Mouse (Mus musculus): ENCODE measurements around the gene Psrc1.

Psrc1 gene

DNA sequence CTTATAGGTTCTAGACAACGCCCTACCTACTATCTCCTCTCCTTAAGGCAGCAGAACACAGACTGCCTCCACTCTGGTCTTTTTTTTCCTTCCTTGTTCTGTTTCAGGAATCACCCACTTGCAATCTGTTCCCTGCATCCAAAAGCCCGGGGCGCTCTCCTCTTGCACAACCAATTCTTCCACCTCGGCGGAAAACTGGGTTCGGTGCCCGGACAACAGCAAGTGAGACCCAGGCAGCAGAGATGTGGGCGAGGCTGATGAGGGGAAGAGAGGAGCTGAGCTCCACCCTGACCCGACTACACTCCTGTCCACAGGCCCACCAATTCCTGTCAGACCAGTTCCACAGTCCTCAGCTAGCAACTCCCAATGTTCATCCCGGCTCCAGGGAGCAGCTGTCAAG lies 2.5 kb downstream of the Psrc1 start:
- DNase-seq (ENCODE audit: low spot score in 2 of 2) = no peak

- peak; percentile 97 to 99 for DNase-seq (ENCODE audit: low spot score in 2 of 2)
Measured at GRCm38 (mm10) chr3:108389111-108389545, 5.5 kb downstream of the Psrc1 start.

- no peak for DNase-seq (ENCODE audit: low spot score in 2 of 2)
Measured at GRCm38 (mm10) chr3:108392299-108392698, 8.7 kb downstream of the Psrc1 start.

DNA sequence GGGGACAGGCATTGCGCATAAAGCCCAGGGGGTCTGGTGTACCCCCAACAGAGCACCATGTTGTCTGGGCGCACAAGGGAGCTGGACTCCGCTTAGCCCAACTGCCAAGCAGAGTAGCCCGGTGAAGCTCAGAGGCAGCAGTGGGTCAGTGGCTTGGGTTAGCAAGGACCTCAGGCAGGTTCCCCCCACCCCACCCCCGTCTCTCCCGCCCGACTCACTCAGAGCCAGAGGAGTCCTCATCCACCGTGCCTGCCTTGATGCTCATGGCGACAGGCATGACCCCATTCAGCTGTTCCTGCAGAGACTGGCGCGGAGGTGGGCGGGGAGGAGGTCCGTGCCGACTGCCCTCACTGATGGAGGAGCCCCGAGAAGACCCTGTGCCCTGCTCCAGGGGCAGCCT lies 9.2 kb downstream of the Psrc1 start:
- no peak for DNase-seq (ENCODE audit: low spot score in 2 of 2)

- DNase-seq (ENCODE audit: low spot score in 2 of 2) = no peak
Measured at GRCm38 (mm10) chr3:108398281-108398680, 14.6 kb downstream of the Psrc1 start.

- no peak for DNase-seq (ENCODE audit: low spot score in 2 of 2)
Measured at GRCm38 (mm10) chr3:108400442-108400841, 16.8 kb downstream of the Psrc1 start.

DNA sequence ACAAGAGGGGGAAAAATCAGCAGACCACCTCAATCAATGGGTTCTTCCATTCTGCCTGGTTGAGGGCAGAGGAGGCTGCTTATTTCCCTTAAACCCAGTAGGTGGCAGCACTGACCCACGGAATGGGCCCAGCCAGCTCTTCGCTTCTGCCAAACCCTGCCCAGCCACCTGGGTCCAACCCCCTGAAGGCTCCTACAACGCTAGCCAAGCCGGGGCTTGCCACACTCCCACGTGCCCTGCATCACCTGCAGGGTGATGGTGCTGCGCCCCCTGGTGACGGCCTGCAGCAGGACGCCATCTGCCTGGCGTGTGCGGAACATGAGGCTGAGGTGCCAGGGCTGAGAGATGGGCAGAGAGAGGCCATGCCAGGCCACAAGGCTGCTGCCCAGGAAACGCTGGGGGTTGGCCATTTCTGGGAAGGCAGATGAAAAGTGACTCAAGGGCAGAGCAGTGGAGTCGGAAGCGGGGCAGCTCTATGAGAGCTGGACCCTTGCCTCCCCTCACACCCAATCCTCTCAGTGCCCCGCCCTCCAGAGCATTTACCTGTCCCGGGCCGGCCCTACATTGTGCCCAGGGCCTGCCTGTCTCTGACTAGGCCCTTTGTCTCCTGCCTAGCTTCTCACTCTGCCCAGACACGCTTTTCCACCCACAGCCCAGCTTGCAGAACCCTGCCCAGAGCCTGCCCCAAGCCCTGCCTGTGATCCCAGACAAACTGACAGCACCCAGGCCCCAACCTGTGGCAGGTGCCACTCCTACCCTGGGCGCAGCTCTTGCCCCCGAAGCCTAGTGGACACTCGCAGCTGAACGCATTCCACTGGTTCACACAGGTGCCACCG lies 18.3 kb downstream of the Psrc1 start:
- peak; percentile 87 to 94 for DNase-seq (ENCODE audit: low spot score in 2 of 2)

DNA sequence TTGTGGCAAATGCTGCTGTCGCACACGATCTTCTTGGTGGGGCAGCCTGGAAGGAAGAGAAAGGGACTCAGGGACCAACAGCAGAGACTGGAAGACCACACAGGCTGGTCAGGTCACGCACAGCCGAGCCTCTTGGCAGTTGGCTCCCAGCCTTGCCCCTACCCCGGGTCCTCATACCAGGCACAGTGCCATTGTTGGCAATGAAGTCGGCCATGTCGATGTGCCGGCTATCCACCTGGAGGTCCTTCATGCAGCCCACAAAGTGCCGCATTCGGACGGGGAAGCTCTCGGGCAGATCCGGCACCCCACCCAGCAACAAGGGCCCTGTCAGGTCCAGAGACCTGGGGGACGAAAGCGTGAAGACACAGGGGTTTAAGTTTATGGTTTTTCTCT lies 18.9 kb downstream of the Psrc1 start:
- DNase-seq (ENCODE audit: low spot score in 2 of 2) = peak in 1 of 2 experiments; percentile 70

GRCm38 (mm10) chr3:108405536-108406305 lies 22.1 kb downstream of the Psrc1 start:
- DNase-seq (ENCODE audit: low spot score in 2 of 2) = no peak

DNA sequence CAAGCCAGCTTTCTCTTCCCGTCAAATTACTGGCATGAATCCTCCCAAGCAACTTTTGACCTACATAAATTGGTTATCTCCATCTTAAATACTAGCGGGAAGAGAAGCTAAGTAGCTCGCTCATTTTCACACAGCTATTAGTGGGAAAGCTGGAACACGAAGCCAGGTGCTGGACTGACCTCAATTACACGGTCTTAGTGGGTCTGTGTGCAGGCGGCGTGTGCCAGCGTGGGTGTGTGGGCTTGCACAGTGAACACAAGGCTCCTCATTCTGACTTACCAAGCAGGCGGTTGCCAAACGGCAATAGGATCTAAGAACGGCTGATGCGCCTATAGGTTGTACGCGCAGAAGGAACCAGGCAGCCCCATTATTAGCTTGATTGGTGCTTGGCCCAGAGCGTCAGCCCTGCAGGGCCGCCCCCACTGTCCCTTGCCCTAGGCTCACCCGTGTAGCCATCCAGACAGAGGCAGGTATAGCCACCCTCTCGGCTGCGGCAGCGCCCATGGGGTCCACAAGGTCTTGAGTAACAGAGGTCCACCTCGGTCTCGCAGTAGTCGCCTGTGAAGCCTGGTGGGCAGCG lies 22.8 kb downstream of the Psrc1 start:
- no peak for DNase-seq (ENCODE audit: low spot score in 2 of 2)

- DNase-seq (ENCODE audit: low spot score in 2 of 2) = no peak
Measured at GRCm38 (mm10) chr3:108408517-108409008, 24.9 kb downstream of the Psrc1 start.

GRCm38 (mm10) chr3:108409656-108410358 lies 26.2 kb downstream of the Psrc1 start:
- DNase-seq (ENCODE audit: low spot score in 2 of 2) = peak in 1 of 2 experiments; percentile 60

DNA sequence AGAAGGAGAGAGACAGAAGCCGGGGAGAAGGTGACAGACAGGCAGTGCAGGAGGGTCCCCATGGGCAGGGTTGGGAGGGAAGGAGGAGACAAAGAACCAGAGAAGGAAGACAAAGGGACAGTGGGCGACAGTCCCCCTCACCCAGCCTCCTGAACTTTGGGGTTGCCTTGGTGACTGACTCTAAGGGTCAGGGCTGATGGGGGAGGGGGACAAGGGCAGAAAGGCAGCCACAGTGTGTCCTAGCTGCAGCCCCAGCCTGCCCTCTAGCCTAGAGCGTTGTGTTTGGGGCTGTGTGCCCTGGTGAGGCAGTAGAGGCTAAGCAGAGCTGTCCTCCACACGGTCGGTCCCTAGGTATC lies 26.7 kb downstream of the Psrc1 start:
- DNase-seq (ENCODE audit: low spot score in 2 of 2) = no peak

DNA sequence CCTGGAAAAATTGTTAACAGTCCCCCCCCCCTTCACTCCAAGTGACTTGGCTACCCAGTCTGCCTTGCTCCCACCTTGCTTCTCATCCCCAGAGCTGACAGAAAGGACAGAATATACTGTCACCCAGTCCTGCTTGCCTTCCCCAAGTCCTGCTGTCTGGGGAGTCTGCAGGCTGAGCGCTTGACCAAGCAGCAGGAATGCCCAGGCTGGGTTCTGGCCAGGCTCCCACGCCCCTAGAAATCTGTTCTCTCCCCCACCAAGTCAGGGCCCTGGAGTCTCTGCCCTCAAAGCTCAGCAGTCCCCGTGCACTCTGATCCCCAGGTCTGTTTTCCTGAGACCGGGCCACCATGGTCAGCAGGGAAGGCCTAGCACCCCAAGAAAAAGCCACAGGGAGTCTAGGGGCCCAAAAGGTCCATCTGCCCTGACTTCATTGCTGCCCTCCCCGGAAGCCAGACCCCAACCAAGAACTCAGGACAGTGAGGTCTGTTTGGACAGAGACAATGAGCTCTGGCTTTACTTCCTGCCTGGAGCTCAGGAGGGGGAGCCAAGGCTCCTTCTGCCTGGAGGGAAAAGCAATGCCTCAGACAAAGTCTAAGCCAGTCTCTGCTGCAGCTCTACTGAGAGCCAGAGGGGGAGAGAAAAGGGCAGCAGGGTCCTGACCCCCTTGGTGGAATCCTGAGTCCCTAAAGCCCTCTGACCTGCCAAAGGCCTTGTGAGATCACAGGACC lies 27.6 kb downstream of the Psrc1 start:
- DNase-seq (ENCODE audit: low spot score in 2 of 2) = no peak

GRCm38 (mm10) chr3:108411754-108412121 lies 28.1 kb downstream of the Psrc1 start:
- DNase-seq (ENCODE audit: low spot score in 2 of 2) = peak; percentile 53 to 76

DNA sequence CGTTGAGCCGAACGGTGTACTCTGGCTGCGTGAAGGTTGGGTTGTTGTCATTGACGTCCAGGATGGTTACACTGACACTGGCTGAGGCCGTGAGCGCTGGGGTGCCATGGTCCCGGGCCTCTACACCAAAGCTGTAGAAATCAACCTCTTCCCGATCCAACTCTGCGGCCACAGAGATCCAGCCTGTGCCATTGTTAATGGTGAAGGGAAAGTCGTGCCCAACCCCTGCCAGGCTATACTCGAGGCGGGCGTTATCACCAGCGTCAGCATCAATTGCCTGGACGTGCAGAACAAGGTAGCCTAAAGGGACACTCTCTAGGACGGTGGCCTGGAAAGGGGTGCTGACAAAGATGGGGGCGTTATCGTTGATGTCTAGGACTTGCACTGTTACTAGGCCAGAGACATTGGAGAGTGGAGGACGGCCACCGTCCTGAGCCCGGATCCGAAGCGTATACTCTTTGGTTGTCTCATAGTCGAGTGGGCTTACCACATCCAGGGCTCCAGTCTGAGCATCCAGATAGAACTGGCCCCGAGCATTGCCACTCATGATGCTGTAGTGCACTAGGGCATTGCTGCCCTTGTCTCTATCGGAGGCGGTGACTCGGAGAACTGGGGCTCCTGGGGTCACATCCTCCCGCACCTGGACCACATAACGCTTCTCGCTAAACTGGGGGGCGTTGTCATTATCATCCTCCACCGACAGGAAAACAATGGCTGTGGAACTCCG lies 30.2 kb downstream of the Psrc1 start:
- no peak for DNase-seq (ENCODE audit: low spot score in 2 of 2)

- DNase-seq (ENCODE audit: low spot score in 2 of 2) = no peak
Measured at GRCm38 (mm10) chr3:108414857-108415830, 31.5 kb downstream of the Psrc1 start, which contains the start of gene Celsr2. Celsr2 (minus strand) TSS chr3:108415552.

DNA sequence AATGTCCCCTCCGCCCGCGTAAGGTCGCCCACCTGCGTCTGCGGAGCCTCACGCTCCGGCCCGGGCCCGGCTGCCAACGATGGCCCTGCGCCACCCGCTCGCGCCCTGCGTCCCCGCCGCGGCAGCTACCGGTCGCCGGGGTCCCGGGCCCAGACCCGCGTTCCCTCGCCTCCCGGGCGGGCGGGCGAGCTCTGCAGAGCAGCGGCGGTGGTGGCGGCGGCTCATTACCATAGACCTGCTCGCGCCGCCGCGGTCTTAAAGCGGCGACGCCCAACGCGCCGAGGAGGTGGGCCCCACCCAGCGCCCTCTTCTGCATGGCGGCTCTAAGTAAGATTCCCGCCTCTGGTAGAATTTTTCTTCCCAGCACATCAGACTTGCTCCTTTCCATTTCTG lies 32.2 kb downstream of the Psrc1 start:
- DNase-seq (ENCODE audit: low spot score in 2 of 2) = peak; percentile 72 to 88

DNA sequence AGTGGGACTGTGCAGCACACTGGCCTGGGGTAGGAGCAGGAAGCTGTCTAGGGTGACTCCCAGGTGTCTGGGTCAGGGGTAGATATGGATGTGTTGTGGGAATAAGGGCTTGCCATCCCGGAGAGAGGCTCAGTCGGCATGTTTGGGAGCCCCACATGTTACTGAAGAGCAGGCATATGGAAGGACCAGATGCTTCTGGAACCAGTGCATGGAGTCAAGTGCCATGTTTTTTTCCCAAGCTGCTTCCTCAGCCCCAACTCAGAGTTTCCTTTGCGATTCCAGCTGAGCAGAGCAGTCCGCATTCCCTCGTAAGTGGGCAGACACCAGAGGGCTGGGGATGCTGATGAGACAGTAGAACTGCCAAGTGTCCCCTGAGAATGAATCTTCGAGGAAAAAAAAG lies 39.4 kb downstream of the Psrc1 start:
- no peak for DNase-seq (ENCODE audit: low spot score in 2 of 2)

Measured in cerebellum, postnatal 4 days (tissue).